Mouse (Mus musculus): ENCODE data around the gene Calm1.
A peak's percentile ranks its signal among the peaks of the same experiment; 100 is the strongest.

The Calm1 gene

DNA sequence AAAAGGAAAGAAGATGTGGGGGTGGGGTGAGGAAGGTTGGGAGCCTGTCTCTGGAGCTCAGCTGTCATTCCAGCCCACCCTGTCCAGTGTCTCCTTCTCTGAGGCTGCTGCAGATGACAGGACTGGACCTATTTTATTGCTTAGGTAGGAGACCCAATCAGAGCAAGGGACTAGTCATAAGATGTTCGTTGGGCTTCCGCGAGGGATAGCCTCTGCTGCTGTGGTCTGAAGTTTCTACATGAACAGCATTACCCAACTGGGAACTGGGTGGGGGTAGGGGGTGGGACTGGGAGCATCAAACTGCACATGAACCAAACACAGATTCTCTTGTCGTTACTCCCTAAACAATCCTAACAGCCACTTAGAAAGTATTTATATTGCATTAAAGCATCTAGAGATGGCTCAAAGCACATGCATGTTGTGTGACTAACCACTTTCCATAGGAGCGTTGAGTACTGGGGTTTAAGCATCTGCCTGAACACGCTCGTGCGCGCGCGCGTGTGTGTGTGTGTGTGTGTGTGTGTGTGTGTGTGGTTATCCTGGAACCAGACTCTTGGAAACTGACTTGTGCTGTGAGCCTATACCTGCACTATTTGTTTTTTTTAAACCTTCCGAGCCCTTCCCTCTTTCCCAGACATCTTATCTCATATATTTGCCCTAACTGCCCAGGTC, 23.2 kb downstream of the Calm1 start:
- no peak for DNase-seq (ENCODE audit: low spot score in 2 of 2)

DNA sequence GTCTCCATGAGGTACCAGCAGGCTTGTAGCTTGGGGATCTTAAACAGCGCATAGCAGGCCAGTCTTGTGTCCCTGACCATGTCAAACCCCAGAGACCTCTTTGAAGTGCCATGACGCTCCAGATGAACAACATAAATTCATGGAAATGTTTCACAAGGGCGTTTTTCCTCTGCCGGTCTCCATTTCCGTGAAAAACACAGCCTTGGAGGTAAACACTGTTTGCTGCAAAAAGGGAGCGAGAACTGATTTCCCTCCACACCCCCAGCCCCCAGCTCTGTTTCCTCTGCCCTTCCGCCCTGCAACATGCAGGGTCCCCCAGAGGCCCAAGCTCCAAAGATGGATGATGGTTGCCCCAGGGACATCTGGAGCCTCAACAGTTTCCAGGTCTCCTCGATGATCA, 24.3 kb downstream of the Calm1 start:
- DNase-seq (ENCODE audit: low spot score in 2 of 2): no peak

DNA sequence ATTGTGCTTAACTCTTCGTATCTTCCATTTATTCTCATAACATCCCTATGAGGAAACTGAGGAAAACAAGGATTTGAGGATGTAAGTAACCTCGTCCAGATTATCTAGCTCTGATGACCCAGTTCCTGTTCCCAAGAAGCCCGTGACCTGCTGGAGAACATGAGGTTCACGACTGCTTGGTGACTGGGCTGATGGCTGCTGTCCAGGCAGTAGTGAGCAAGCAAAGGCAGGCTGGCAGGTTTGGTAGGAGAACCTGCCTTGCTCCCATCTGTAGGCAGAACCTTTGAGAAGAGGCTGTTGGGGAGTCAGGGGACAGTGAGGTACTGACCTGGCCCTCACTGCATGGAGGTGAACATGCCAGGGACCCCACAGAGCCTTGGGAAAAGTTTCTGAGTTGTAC, 26.0 kb downstream of the Calm1 start:
- DNase-seq (ENCODE audit: low spot score in 2 of 2): no peak

DNA sequence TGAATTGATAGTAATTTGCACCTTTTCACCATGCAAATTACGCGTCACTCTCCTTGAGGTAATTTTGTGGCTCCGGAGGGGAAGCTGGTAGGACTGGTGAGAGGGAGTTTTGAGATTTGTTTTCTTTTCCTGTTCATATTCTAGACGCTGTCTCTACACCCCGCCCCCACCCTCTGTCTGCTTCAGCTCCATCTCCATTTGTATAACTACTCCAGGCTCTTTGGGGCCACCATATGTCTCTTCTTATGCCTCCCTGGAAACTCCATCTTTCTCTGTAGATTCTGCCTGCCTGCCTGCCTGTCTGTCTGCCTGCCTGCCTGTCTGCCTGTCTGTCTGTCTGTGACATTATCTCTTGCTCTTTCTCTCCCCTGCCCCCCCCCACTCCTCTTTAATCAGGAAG, 26.8 kb downstream of the Calm1 start:
- no peak for DNase-seq (ENCODE audit: low spot score in 2 of 2)

DNA sequence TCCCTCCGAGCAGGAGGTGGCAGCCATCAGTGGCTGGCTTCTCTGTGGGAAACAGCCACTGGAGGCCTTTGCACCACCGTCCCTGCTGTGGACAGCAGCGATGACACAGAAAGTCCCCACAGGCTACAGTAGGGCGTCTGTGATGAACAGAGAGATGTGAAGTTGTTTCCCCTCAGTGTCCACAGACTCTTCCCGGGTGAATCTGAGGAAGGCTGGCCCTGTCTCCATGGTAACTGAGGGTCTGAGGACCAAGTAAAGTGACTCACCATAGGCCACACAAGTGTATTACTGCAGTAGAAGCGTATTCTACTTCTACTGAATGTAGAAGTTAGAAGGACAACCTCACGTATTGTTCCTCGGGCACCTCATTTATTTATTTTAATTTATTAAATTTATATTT, 27.4 kb downstream of the Calm1 start:
- no peak for DNase-seq (ENCODE audit: low spot score in 2 of 2)

DNA sequence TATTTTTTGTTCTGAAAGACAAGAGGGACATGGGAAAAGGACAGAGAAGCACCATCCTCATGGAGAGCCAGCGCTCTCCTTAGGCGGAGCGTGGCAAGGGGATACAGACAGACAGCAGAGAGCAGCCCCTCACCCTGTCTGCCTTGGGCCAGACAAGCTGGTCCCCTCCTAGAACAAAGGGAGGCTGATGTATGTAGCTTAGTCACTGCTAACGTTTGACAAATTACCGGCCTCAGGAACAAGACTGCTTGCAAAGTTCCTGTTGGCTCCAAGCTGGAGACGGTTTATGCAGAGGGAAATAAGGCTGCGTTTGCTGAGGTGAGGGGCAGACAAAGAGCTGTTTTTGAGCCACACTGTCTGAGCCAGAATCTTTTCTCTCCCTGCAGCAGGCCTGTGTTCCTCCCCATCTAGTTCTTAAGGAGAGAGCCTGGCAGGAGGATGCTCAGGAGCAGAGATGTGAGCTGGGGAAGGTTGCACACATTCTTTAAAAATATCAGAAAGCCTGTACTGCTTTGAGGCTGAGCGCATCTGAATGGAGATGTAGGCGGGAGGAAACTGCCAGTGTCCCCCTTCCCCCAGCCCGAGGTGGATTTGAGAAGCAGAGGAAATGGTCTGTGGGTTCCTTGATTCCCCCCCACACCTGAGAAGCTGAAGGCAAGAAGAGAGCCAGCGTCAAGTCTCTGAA, 28.9 kb downstream of the Calm1 start:
- peak; percentile 61 to 64 for DNase-seq (ENCODE audit: low spot score in 2 of 2)

DNA sequence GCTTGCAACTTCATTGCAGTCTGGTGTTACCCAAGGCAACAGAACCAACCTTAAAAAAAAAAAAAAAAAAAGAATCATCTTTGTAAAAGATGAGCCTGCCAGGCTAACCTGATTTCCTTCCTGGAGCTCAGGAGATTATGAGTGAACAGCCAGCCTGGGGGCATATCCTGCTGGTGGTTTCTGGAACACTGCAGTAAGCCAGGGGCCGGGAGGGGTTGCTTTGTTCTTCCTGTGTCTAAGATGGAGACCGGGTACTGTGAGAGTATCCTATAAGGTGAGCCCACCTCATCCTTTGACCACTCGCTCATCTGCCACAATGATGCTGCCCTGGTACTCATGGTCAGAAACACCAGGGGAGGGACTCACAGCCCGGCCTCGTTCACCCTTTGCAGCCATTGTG, 35.0 kb downstream of the Calm1 start:
- no peak for DNase-seq (ENCODE audit: low spot score in 2 of 2)

DNA sequence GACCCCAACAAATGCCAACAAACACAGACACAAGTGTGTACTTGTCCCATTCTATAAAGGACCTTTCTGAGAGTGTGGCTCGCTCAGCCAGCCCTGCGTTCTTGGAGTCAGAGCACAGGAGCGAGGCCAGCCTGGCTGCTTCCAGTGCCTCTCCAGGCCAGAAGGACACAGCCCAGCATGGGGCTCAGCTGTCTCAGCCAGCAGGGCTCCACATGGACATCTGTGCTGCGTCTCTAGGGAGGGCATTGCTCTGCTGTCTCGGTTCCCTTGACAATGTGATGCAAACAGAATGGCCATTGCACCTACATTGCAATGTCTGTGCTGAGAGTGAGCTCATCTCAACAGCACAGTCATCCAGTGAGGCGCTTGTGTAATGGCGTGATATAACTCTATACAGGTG, 35.7 kb downstream of the Calm1 start:
- DNase-seq (ENCODE audit: low spot score in 2 of 2): no peak

DNA sequence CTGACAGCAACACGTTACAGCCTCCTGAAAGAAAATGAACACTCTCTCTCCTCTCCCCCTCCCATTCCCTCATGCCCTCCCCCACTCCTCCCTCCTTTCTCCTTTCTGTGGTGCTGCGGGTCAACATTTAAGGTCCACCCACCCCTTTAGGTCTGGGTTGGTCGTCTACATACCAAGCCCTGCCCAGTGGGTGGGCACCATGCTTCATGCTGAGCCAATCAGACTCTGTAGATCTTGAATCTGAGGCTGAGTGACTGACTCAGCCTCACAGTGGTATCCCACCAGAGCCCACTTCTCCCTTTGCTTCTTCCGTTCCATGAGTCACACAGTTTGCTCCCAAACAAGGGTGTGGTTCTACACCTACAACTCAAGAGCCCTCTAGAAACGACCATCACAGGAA, 36.2 kb downstream of the Calm1 start:
- DNase-seq (ENCODE audit: low spot score in 2 of 2): no peak

DNA sequence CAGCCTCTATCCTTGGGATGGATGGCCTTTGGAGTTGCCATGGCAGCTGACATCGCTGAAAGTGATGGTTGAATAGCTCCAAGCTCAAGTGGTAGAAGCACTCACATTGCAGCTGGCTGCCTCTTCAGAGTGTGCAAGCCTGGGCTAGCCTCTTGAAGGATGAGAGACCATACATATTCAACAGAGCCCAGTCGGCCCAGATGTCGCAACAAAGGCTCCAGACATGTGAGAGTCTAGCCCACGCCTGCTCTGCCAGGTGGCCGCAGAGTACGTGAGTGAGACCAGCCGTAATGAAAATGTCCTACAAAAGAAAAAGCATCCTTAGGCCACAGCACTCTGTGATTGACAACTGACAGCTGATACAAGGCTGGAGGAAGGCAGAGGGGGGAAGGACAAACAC, 40.2 kb downstream of the Calm1 start:
- DNase-seq (ENCODE audit: low spot score in 2 of 2): no peak

DNA sequence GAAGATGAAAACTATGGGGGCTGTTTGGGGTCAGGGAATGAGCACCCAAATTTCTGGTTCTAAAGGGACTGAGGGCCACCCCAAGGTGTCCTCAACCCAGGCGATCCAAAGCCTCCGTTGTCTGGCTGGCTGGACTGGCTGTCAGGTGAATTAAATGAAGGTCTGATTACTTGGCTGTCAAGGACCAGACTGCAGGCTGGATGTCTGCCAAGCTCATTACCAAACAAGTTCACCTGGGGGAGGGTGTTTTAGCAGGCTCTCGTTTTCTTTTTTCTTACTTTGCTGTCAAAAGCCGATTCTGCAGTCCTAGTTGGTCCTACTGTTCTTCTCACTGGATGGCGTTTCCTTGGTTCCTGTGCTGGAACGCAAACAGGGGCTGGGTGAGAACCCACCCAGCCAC, 40.6 kb downstream of the Calm1 start:
- no peak for DNase-seq (ENCODE audit: low spot score in 2 of 2)

DNA sequence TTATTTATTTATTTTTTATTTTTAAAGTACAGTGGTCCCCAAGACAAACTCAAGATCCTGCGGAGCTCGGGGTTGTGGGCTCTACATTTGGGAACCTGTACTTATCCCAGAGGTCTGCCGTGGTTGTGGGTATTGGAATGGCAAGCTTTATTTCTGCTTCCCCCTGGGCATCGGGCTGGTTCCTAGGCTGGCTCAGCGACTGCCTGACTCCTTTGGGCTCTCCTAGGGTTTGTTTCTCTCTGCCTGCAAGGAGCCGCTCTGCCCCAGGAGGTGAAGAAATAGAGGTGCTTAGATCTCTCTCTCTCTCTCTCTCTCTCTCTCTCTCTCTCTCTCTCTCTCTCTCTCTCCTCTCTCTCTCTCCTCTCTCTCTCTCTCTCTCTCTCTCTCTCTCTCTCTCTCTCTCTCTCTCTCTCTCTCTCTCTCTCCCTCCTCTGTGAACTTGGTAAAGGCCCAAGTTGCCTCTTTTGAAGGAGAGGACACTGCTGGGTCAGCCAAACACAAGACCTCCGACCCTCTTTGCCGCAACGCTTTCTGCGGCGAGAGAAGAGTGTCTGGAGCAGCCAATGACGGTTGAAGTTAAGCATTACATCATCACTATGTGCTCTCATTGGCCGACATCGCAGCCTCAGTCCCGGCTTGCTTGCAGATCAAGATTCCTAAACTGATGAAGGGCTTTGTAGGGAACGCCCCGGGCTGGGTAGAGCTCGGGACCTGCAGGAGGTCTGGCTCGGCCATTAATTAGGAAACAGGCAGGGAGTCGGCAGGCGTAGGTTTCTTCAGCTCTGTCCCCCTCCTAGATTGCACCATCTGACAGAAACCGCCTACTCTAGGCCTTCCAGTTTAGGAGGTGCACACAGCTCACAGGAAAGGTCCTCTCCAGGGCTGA, 42.9 kb downstream of the Calm1 start:
- DNase-seq (ENCODE audit: low spot score in 2 of 2): peak; percentile 87 to 92

DNA sequence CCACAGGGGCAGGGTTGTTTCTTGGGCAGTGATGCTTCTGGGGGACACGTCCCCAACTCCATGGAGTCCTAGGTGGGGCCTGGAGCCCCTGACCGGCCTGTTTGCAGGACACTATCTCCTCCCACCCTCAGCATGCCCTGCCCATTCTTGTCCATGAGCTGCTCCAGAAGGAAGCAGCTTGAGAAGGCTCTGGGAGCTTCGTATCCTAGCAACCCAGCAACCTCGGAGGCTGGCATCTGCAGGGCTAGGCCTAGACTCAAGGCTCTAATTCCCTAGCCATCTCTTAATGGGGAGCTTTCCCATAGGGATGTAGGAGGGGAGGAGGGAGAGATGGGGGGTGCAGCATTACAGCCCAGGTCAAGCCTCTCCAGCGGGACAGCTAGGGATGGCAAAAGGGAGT, 45.3 kb downstream of the Calm1 start:
- peak; percentile 76 to 86 for DNase-seq (ENCODE audit: low spot score in 2 of 2)

DNA sequence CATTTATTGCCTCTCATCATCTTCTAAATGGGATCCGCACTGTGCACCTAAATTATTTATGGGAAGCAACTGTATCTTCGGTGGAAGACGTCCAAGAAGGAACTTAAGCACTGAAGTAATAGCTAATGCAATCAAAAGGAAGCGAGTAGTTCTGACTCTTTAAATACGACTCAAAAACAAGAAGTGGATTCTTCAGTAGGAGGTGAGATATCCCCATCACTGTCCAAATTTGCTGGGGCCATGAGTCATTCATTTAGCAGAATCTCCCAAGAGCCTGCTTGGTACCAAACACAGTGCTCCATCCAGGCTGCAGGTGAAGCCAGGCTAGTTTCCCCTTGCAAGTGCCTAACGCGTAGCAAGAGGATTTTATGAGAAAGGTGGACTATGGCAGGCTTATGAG, 49.9 kb downstream of the Calm1 start:
- DNase-seq (ENCODE audit: low spot score in 2 of 2): no peak

DNA sequence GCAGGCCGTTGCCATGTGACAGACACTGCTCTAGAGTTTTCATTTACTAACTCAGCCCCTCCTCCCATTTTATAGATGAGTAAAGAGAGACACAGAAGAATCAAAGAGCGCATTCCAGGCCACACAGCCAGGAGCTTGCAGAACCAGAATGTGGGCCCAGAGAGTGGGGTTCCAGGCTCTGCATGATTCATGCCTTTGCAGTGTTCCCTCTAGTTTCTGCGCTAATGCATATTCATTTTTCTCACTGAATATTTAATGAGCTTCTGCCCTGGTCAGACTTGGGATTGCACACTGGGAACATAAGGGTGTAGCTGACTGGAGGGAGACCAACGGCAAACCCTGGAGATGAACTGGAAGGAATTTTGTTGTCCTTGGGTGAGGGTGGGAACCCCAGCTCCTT, 55.2 kb downstream of the Calm1 start:
- peak in 1 of 2 experiments; percentile 51 for DNase-seq (ENCODE audit: low spot score in 2 of 2)

DNA sequence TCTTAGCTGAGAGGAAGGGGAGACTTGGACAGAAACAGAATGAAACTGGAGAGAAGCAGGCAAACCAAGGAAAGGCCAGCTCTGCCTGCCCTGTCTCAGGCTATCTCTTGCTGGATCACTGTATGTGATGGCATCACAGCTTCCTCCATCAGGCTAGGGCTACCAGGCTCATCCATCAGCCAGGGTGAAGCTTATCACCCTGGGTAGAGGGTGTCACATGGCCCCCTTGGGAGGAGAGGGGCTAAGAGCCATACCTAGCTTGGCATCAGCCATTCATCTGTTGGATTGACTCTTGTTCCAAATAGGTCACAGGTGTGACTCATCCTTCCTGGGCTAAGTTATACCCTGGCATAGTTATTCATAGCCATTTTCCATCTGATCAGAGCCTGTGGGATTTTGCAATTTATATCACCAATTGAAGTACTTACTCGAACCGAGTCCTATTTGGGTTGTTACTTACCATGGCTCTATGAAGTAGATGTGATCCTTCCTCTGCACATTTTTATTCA, 56.3 kb downstream of the Calm1 start:
- no peak for DNase-seq (ENCODE audit: low spot score in 2 of 2)

DNA sequence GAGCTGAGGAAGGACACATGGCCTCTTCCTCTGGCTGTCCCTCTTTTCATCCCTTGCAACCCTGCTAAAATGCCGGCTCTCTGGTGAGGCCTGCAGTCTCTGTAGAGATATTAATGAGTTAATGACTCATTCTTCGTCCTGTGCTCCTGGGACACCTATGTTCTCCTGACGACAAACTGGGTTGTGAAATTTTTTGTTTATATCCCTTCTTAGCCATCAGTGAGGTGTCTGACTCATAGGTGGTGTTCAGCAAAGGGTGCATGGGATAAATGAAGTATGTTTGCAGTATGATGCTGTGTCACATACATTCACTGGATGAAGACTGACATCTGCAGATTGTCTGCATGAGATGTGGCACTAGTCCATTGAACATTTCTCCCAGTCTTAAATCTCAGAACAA, 58.5 kb downstream of the Calm1 start:
- no peak for DNase-seq (ENCODE audit: low spot score in 2 of 2)

All from right cerebral cortex, postnatal 10 days (tissue).